Mouse (Mus musculus): Measurements from ENCODE around the gene Thsd7a.

Gene Thsd7a

DNA sequence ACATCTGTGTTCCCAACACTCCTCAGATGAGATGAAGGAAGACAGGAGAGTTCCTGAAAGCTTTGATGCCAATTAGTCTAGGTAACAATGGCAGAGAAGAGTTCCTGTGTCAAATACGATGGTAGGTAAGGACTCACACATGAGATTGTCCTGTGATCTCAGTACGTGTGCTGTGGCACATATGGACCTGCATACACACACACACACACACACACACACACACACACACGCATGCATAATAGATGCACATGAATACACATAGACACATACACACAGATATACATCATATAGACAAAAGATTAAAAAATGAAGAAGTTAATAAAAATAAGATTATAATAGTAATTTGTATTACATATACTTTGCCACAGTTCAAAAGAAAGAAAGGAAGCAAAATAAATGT is 56.0 kb downstream of the Thsd7a start:
- DNase-seq (ENCODE audit: low spot score in 2 of 2), result no peak

DNA sequence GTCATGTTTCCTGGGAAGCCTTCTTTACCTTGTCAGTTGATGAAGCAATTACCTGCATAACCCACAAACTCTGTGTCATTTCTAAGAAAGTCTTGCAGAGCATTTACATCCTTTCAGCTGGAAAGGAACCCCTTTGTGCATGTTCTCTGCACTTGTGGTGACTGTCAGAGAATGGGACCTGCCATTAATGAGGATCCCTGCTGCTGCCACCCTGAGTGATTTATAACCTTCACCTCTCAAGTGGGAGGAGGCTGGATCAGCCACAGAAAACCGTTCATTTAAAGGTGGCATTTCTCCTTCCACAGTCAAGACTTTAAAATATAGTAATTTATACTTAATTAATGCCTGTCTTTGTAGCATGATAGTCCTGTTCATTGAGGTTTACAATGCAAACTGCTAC is 99.6 kb downstream of the Thsd7a start:
- DNase-seq (ENCODE audit: low spot score in 2 of 2), result no peak

DNA sequence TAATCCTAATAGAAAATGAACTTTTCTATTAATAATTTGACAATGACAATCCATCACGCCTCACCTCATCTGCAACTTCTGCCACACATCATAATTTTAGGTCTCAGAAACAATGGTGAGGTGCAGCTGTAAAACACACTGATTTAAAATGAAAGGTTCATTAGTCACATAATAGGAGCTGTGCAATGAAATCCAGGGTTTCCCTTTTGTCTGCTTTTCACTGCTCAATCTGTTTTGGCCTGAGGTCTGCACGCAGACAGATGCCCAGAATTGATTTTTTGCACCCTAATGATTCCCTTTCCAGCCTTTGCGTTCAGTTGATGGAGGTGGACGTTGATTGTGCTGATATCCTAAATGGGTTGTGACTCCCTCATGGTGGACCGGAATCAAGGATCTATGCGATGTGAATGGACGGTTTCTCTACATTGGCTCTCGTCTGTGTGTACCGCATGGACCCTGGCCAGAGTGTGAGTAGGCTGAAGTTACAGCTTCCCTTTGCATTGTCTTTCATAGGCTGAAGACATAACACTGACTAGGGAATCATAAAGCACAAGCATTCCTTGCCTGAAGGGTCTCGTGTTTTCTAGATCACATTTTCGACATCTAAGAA is 120.5 kb downstream of the Thsd7a start:
- no peak for DNase-seq (ENCODE audit: low spot score in 2 of 2)

DNA sequence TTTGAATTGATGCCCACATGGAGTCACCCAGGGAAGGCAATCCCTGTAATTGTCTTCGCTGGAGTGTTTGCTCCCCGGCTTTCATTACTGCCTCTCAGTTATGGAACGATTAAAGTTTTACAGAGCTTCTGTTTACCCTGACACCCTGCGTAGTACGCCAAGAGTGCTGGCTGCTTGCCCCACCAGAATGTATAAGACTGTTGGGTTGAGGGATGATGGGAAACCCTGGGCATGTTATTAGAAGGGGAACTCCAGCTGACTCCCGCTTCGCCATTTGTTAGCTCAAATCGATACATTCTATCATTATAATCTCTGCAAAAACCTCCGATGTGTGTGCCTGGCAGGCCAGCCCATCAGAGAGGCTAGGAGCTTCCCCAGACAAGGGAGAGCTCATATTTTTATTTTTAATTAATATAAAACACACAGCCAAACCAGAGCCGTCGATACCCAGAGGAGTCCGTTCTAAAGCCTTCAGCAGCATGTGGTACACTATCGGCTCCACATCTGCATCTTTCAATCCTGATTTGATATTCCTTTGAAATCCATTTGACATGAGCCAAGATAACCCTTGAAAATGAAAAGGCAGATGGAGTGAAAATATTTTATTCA is 142.5 kb downstream of the Thsd7a start:
- DNase-seq (ENCODE audit: low spot score in 2 of 2), result no peak

DNA sequence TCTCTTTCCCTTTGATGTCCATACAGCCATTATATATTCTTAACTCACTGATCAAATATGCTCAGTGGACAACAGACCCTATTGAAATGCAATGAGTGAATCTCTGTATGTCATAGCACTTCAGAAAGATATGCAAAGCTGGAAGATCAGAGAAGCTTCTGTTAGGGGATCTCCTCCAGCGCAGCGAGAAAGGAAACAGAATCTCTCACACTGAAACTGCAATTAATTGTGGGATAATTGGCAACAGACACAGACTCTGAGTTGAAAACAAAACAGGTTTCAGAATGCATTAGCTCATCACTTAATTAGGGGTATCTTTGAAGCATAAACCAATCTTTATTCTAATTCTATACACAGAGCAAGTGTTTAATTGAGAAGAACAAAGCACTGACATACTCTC is 146.3 kb downstream of the Thsd7a start:
- DNase-seq (ENCODE audit: low spot score in 2 of 2), result no peak

DNA sequence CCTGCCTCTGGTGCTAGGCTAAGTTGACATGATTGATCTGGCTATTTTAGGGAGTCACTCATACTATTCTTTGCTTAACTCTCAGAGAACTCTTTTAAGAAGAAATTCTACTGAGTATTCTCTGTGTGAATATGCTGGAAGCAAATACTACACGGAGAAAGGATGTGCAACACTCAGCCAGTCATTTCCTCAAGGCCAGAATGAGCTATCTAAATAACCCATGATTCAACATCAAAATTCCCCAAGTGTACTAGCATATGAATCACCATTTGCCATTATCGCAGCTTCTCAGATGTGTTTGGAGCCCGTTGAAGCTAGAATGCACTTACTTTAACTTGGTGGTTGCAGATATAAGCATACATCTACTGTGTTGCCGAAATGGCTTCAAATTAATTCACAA is 147.0 kb downstream of the Thsd7a start:
- DNase-seq (ENCODE audit: low spot score in 2 of 2), result no peak

DNA sequence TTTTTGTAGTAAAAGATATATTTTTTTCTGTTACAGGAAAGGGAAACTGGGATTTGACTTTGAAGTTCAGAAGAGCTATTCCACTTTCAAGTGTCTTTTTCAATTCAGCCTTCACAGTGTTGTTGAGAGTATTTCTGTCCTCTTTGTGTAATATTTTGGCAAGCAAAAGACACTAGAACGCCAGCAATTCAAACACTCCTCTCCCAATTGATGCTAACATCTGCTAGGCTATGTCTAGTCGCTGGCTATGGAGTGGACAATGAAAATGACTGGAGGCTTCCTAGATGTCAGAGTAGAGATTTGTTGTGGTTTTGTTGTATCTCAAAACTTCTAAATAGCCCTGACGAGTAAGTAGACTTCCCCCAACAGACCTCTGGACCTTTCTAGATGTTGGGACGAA is 164.8 kb downstream of the Thsd7a start:
- DNase-seq (ENCODE audit: low spot score in 2 of 2), result no peak

DNA sequence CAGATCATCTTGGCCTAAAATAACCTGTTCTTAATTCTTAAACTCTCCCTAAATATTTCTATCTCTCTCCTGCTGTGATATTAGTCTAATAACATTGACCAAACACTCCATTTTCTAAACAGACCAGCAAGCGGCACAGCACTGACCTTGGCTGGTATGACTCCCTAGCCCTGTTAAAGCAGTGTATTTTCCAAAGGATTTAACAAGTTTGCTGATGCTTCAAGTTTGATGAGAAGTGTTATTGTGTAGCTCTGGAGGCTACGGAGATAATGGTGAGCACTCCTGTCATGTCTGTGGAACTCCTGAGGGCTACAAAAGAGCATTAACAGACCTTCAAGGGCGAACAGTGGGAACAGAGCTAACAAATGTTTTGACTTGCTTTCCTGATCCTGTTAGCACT is 168.1 kb downstream of the Thsd7a start:
- DNase-seq (ENCODE audit: low spot score in 2 of 2), result no peak

DNA sequence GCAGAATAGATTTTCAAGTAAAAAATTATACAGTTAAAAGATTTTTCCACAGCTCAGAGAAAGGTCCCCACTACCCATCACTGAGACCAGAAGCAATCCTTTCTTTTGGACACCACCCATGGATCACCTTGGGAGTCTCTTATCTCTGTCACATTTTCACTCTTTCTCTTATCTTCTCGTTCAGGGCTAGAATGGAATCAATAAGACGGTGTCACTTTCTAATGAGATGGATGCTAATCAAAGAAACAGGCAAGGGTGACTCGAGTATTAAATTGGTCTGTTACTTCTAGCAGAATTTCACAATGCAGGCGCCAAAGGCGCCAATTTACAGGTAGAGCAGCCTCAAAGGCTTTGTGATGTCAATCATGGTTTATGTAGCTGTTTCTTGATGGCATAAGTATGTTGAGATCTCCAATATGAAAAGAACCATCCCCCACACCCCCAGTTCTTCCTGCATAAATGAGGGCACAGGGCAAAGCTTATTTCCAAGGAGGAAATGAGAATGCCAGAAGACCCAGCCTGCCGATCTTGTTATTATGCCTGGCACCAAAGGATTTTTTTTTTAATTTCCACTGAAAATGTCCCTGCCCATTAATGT is 173.5 kb downstream of the Thsd7a start:
- DNase-seq (ENCODE audit: low spot score in 2 of 2), result no peak

DNA sequence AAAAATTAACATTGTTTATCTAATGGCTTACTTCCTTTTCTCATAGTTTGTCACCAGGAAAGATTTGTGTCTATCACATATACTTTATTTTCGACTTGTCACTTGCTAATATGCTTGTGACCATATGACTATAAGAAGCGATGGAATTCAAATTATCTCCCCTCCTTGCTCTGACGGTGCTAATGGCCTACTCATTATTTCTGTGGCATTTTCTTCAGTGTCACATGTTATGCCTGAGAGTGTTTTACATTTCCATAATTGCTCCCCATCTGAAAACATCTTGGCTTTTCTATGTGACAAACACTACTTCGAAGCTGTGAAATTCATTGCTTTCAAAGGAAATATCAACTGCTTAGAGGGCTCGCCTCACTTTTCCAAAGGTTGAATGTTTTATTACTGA is 177.0 kb downstream of the Thsd7a start:
- no peak for DNase-seq (ENCODE audit: low spot score in 2 of 2)

DNA sequence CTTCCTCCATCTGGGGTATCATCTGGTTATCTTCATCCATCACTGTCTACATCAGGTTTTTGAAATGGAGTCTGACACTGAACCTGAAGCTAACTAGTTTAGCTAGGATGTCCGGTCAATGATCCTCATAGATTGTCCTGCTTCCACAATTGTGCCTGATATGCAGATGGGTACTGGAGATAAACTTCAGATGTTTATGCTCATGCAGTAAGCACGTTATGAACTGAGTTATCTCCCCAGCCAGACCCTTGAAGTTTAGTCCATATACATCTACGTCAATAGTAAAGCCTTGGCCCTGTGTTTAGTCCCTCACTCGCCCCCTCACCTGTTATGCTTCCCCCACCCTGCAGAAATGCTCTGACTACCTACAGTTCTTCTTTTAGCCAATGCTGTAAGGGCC is 184.1 kb downstream of the Thsd7a start:
- no peak for DNase-seq (ENCODE audit: low spot score in 2 of 2)

DNA sequence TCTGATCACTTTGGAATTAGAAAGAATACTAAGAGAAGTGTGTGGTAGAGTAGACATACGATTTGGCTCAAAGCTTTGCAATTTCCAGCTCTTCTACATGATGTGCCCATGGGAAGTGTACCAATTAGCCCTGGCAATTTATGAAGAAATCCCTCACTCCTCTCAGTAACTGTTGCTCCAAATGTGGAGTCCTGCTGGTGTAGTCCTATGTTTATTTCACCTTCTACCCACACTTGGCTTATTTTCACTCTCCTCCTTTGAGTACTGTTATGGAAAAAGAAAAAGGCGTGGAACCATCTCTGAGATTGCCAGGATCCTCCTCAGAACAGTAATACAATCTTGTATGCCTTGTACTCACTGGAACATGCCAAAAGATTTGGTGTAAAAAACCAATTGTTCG is 186.9 kb downstream of the Thsd7a start:
- DNase-seq (ENCODE audit: low spot score in 2 of 2), result no peak

DNA sequence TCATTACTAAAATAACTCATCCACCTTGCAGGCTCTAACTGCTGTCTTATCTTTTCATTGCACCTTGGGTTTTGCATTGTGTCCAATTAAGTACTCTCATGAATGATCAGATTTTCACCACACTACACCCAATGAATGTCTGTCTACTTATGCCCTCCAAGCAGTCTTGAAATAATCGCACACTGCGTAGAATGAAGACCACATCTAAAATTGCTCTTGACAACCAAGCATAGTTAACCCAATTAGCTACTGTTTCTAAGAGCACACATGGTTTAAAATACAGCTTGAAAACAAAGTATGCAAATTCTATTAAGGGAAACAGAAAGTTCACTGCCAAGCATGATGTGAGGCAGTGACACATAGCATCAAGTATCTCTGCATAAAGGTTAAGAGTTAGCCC is 188.7 kb downstream of the Thsd7a start:
- no peak for DNase-seq (ENCODE audit: low spot score in 2 of 2)

DNA sequence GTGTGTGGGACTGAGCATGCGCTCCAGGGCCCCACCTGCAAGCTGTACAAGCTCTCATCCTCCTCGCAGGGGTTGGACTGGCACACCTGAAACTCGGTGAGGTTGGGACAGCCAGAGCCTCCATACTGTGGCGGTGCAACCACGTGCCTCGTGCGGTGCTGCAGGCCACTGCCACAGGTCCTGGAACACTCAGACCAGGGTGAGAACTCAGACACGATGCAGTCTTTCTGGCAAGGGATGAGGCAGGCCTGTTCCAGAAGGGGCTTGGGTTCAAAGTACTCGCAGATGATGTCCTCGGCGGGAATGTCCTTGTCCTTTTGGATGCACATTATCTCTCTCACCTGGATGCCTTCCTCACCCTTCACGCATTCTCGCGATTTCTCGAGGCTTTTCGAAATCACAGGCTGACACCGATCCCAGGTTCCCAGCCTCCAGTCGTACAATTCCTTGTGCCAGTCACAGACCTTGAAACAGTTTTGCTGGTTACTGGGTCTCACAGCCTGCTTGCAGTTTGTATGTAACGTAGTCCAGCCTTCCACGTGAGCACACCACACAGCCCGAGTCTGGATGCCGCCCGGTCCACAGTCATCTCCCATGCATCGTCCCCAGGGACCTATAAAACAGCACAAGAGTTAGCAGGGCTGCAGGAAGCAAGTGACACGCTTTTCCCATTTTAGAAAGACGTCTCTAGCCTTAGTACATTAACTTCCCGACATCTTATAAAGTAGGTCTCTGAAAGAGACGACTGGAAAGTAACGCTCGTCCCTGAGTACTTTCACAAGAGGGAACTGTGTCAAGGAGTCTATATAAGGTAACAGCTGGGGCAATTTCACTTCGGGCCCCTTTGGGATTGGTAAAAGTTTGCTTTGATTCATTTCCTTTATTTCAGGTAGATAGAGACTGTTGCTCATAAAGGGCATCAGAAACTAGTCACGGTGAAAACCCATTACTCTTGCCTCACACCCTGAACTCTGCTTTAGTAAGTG is 193.8 kb downstream of the Thsd7a start:
- no peak for DNase-seq (ENCODE audit: low spot score in 2 of 2)

DNA sequence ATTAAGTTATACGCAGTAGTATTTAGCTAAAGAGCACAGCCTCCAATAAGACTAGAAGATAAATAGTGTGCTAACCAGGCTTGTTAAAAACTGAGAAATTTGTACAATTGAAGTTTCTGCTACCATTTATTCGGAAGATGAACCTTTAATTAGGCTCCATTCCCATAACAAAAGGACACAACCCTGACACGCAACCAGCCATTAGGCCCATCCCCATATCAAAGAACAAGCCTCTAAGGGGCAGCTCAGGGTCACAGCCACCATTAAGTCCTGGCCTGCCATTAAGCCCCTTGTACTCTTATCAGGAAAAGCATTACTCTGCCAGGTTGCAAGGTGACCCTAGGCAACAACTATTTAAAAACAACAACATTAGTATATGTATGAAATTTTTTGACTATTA is 198.0 kb downstream of the Thsd7a start:
- no peak for DNase-seq (ENCODE audit: low spot score in 2 of 2)

DNA sequence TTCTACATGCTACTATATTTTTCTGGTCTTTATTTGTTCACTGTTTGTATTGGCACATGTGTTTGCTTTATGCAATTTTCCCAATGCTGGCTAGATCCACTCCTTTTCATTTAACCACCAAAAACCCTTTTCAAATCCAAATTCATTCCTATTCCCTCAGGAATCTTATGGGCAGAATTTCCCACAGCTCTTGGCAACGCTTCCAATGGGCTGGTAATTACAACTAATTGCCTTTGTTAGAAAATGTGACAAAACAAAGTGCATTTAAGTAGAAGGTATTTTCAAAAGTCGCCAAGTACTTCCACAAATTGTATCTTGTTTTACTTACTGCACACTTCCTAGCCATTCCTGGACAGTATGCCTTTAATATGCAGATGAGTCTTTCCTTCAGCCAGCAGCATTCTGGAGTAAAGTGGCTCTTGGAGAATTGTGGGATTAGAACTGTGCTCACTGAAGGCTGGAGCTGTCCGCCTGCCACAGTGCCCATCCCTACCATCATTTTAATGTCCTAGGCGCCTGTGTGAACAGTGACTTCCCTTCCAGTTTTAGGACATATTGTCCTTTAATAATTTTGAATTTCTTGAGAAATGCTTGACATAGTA is 199.1 kb downstream of the Thsd7a start:
- DNase-seq (ENCODE audit: low spot score in 2 of 2), result no peak

DNA sequence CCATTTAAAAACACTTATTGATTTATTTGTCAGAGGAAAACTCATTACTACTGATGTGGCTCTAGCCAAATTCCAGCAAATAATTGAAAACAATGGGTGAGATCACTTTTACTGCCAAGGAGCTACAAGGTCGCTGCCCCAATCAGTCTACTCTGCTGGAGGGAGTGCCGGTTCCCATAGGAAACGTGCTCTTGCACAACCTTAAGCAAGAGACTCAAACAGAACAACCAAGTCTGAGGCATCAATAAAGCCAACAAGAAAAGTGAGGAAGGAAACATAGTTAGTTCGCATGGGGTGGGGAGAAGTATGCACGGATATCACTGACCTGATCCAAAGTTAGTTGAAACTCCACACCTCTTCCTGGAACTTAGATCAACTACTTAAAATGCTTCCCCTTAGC is 205.1 kb downstream of the Thsd7a start:
- no peak for DNase-seq (ENCODE audit: low spot score in 2 of 2)

DNA sequence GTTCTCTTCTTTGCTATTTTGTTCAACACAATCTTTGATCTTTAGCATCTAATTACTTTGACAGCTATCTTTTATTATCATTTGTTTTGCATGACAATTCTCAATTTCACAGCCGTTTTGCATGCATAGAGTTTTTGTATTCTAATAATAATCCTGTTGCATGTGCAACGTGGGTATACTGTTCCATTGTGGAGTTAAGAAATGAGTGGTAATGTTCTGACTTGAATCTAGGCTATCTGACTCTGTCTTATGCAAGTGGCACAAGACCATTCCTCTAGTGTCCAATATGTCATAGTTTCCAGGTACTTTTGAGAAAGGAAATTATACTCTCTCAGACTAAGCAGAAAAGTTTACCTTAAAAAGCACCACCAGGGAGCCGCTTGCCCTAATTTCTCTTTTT is 206.7 kb downstream of the Thsd7a start:
- no peak for DNase-seq (ENCODE audit: low spot score in 2 of 2)

DNA sequence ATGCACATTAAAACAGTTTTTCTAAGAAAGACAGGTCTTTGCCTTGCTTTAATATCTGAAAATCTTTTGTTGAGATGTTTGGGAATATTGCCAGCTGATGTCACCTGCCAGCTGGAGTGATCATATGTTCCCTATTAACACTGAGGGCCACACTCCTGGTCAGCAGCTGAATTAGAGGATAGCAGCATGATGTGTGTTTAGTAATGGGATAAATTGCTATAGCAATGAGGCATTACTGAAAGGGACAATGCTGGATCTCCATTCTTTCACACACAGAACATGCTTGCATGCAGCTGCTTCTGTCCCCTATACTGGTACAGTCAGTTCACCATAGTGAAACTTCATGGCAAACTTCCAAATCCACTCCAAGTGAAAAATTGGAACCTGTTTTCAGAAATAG is 230.1 kb downstream of the Thsd7a start:
- DNase-seq (ENCODE audit: low spot score in 2 of 2), result no peak

DNA sequence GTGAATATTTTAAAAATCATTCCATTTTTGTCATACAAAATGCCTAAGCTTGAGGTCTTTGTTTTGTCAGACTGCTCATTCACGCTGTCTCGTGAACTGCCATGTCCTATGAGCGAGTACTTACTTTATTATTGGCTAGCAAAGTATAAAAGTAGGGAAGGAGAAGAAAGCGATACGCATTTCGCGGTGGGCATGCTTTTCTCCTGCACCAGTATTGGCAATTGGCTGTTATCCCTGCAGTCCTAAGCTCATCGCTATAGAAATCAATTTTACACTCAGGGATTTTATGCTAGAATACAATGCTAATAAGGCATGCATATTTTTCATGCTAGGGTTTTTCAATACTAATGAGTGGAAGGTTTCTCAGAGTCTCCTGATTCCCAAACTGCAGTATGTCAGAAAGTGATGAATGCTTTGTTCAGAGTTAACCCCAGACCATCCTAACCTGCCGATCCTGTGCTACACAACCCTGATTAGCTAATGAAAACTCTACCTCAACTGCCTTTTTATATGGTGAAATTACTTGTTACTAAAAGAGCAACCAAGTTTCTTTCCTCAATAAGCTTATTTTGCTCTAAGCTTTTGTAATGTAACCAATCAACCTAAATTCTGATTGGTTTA is 230.8 kb downstream of the Thsd7a start:
- DNase-seq (ENCODE audit: low spot score in 2 of 2), result no peak

DNA sequence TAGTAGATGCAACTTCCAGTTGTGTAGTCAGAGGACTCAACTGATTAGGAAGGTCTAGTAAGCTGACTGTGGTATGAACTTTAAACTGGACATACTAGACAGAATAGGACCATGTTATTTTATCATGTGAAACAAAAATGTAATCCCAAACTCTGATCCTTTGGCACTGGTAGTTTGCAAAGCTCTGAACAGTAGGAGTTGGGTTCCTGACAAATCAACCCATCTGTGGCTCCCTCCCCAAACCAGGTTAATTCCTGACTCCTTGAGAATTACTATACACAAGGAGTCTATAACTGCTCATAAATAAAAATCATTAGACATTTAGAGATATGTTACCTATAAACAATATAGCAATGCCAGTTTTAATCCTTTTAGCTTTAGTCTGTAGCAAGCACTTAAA is 231.5 kb downstream of the Thsd7a start:
- no peak for DNase-seq (ENCODE audit: low spot score in 2 of 2)

DNA sequence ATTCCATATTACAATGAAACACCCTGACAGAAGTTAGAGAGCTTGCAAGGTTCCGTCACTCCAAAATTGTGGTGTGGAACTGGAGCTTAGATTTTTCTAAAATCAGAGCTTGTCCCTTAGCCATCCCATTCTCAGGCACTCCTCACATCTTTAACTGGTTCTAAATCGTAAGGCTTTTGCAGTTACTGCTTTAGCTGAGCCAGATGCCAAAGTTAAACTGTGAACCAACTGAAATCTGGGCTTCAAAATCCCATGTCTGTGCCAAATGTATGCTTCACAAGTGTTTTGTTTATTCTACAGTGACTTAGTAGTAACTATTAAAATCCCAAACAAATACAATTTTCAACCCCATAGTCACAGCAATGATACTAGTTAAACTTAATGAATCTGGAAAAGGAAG is 242.3 kb downstream of the Thsd7a start:
- no peak for DNase-seq (ENCODE audit: low spot score in 2 of 2)
